Mouse (Mus musculus) intestine, postnatal 0 days (tissue): ENCODE measurements around the gene Aup1. TPM values are rescaled to one million over a fixed set of nuclear protein-coding genes. Genes with fewer than 3 reads are reported as not detected.

Experiments used
- ATAC-seq: fragments of 200-750 bp; cut with Nextera tagmentation; 2 replicates; pipeline ENCODE4 v1.8.0; 2017; ENCODE audit warnings: mild to moderate bottlenecking, moderate TSS enrichment, moderate library complexity
- H3K27ac ChIP-seq: fragments of 300-500 bp; sonication (generic); 2 replicates; pipeline ENCODE4 v1.5.1; 2014; ENCODE audit warnings: mild to moderate bottlenecking, low read depth, low read length, moderate library complexity
- H3K27me3 ChIP-seq: fragments of 300-500 bp; sonication (generic); replicated peaks from 2 replicates; pipeline ENCODE4 v1.6.1; 2014; ENCODE audit warnings: low read length, mixed read lengths; ENCODE audit not compliant: control insufficient read depth, insufficient read depth
- H3K36me3 ChIP-seq: fragments of 300-500 bp; sonication (generic); 2 replicates; pipeline ENCODE4 v1.6.1; 2014; ENCODE audit warnings: mild to moderate bottlenecking, moderate library complexity; ENCODE audit not compliant: control insufficient read depth, insufficient read depth
- H3K4me1 ChIP-seq: fragments of 300-500 bp; sonication (generic); replicated peaks from 2 replicates; pipeline ENCODE4 v1.6.1; 2014; ENCODE audit warnings: antibody characterized with exemption, low read length, mixed read lengths; ENCODE audit not compliant: control insufficient read depth, insufficient read depth
- H3K4me2 ChIP-seq: fragments of 300-500 bp; sonication (generic); replicated peaks from 2 replicates; pipeline ENCODE4 v1.6.1; 2014; ENCODE audit warnings: low read depth, mild to moderate bottlenecking, moderate library complexity
- H3K4me3 ChIP-seq: fragments of 300-500 bp; sonication (generic); 2 replicates; pipeline ENCODE4 v1.5.1; 2014; ENCODE audit warnings: low read depth, low read length
- H3K9ac ChIP-seq: fragments of 300-500 bp; sonication (generic); 2 replicates; pipeline ENCODE4 v1.6.1; 2014; ENCODE audit warnings: mild to moderate bottlenecking, low read depth, low read length
- H3K9me3 ChIP-seq: fragments of 300-500 bp; sonication (generic); 2 replicates; pipeline ENCODE4 v1.6.1; 2016; ENCODE audit warnings: mixed run types; ENCODE audit not compliant: control insufficient read depth
- CTCF ChIP-seq: sonication (generic); IDR thresholded peaks from 2 replicates; pipeline ENCODE4 v1.5.1; 2016; ENCODE audit warnings: low read depth, mild to moderate bottlenecking, control low read depth, antibody characterized with exemption, moderate library complexity
- WGBS: fragments of 180-500 bp; shearing (Covaris S2); extraction: QIAGEN DNeasy Blood & Tissue Kit; methylation state at CpG from one replicate; pipeline ENCODE4 v1.1.7; 2014; 5-methylcytosine and 5-hydroxymethylcytosine counted together
- polyA plus RNA-seq: library from polyadenylated mRNA; unstranded; fragments of >200 nt; fragmentation: Nextera tagmentation; extraction: Ambion mirVana; gene quantifications from 2 replicates; pipeline ENCODE4 v1.2.1, GENCODE M21; 2015

Gene Aup1
- polyA plus RNA-seq, 1 experiment from 2014 or later = 191 TPM

- Histone ChIP-seq H3K27ac (no peak overlapping the region), H3K4me3 (no peak overlapping the region), H3K9me3 (no peaks in the 10 kb centered on the region), H3K4me1 (no peaks in the 10 kb centered on the region), H3K27me3 (no peaks in the 10 kb centered on the region), H3K9ac (no peak overlapping the region), H3K4me2 (no peak overlapping the region), H3K36me3 (no peaks in the 10 kb centered on the region)
- no peak for ATAC-seq
- no peak for TF ChIP-seq CTCF
- 73% methylated on average over 3 of the region's 3 CpGs for WGBS
Observed at GRCm38 (mm10) chr6:83019044-83019443, 35.3 kb upstream of the Aup1 start.

- H3K9ac ChIP-seq = no peak overlapping the region
- no peak overlapping the region for H3K4me3 ChIP-seq
- H3K27ac ChIP-seq = no peak overlapping the region
- H3K4me1 ChIP-seq = no peaks in the 10 kb centered on the region
- H3K9me3 ChIP-seq = no peaks in the 10 kb centered on the region
- no peaks in the 10 kb centered on the region for H3K27me3 ChIP-seq
- no peak overlapping the region for H3K4me2 ChIP-seq
- TF ChIP-seq CTCF = no peak
- ATAC-seq = no peak
- 89% methylated on average over 6 of the region's 6 CpGs for WGBS
- H3K36me3 ChIP-seq = no peaks in the 10 kb centered on the region
Observed at GRCm38 (mm10) chr6:83020121-83020520, 34.2 kb upstream of the Aup1 start.

GRCm38 (mm10) chr6:83020836-83021593 lies 33.3 kb upstream of the Aup1 start:
- H3K27me3 ChIP-seq = no peaks in the 10 kb centered on the region
- H3K9ac ChIP-seq = no peak overlapping the region
- no peak overlapping the region for H3K27ac ChIP-seq
- no peak overlapping the region for H3K4me3 ChIP-seq
- ATAC-seq = no peak
- H3K4me2 ChIP-seq = no peak overlapping the region
- WGBS = 74% methylated on average over 4 of the region's 4 CpGs
- H3K4me1 ChIP-seq = no peaks in the 10 kb centered on the region
- no peak for TF ChIP-seq CTCF
- H3K36me3 ChIP-seq = no peaks in the 10 kb centered on the region
- H3K9me3 ChIP-seq = no peaks in the 10 kb centered on the region

GRCm38 (mm10) chr6:83023008-83023407 lies 31.3 kb upstream of the Aup1 start:
- Histone ChIP-seq H3K4me1 (no peaks in the 10 kb centered on the region), H3K9me3 (no peaks in the 10 kb centered on the region), H3K4me3 (no peak overlapping the region), H3K27me3 (no peaks in the 10 kb centered on the region), H3K4me2 (no peak overlapping the region), H3K27ac (no peak overlapping the region), H3K9ac (no peak overlapping the region), H3K36me3 (no peaks in the 10 kb centered on the region)
- 88% methylated on average over 9 of the region's 9 CpGs for WGBS
- ATAC-seq = no peak
- TF ChIP-seq CTCF = no peak

- Histone ChIP-seq H3K4me3 (no peak overlapping the region), H3K4me2 (no peak overlapping the region)
- 80% methylated on average over 2 of the region's 2 CpGs for WGBS
Observed at GRCm38 (mm10) chr6:83023786-83024185, 30.5 kb upstream of the Aup1 start.

GRCm38 (mm10) chr6:83024421-83024820 lies 29.9 kb upstream of the Aup1 start:
- Histone ChIP-seq H3K9me3 (no peaks in the 10 kb centered on the region), H3K4me1 (no peaks in the 10 kb centered on the region), H3K27ac (no peak overlapping the region), H3K27me3 (no peaks in the 10 kb centered on the region), H3K9ac (no peak overlapping the region), H3K4me3 (no peak overlapping the region), H3K4me2 (no peak overlapping the region), H3K36me3 (no peaks in the 10 kb centered on the region)
- no peak for TF ChIP-seq CTCF
- ATAC-seq = no peak
- 67% methylated on average over 4 of the region's 4 CpGs for WGBS

More at GRCm38 (mm10) chr6:83023786-83024185, 30.5 kb upstream of the Aup1 start:
- H3K9me3 ChIP-seq = no peaks in the 10 kb centered on the region
- ATAC-seq = no peak
- no peak overlapping the region for H3K9ac ChIP-seq
- H3K4me1 ChIP-seq = no peaks in the 10 kb centered on the region
- H3K27ac ChIP-seq = no peak overlapping the region
- H3K27me3 ChIP-seq = no peaks in the 10 kb centered on the region
- no peaks in the 10 kb centered on the region for H3K36me3 ChIP-seq
- no peak for TF ChIP-seq CTCF

- H3K27ac ChIP-seq = no peak overlapping the region
- no peak overlapping the region for H3K9ac ChIP-seq
- H3K36me3 ChIP-seq = no peaks in the 10 kb centered on the region
- H3K9me3 ChIP-seq = no peaks in the 10 kb centered on the region
- H3K4me3 ChIP-seq = no peak overlapping the region
- H3K27me3 ChIP-seq = no peaks in the 10 kb centered on the region
- TF ChIP-seq CTCF = no peak
- 98% methylated on average over 4 of the region's 4 CpGs for WGBS
- ATAC-seq = no peak
- no peaks in the 10 kb centered on the region for H3K4me1 ChIP-seq
- H3K4me2 ChIP-seq = no peak overlapping the region
Observed at GRCm38 (mm10) chr6:83025221-83025620, 29.1 kb upstream of the Aup1 start.
